Comparison of ENCODE assay signal across 13 mouse cellular contexts in genomic region chr6:101411701-101412100, GRCm38 (mm10).
"Had no signal": no experiment of that assay in that cellular context is flagged by ENCODE, and none has a peak within 500 bp of the region (broad histone marks: within the 10 kb centered on the region; RNA-seq: fewer than 3 reads in every experiment).

No protein-coding gene starts in this region.

- H3K27ac ChIP-seq: layer of hippocampus, adult 2 months; limb, embryonic 10.5 days; liver, embryonic 15.5 days; stomach, postnatal 0 days had no signal

- H3K9ac ChIP-seq: liver, embryonic 15.5 days had no signal

- H3K27me3 ChIP-seq: liver, embryonic 15.5 days had no signal

- H3K4me2 ChIP-seq: liver, embryonic 11.5 days; liver, embryonic 15.5 days had no signal

- H3K4me1 ChIP-seq: limb, embryonic 10.5 days; liver, embryonic 15.5 days had no signal

- H3K9me3 ChIP-seq: limb, embryonic 10.5 days; liver, embryonic 15.5 days had no signal

- H3K36me3 ChIP-seq: limb, embryonic 10.5 days; liver, embryonic 15.5 days had no signal

- DNase-seq: kidney, adult 18-20 months; kidney, postnatal 10 days; kidney, postnatal 4 days; lung, adult 2 months; lung, postnatal 36 days; right cerebral cortex, adult 18-20 months; right cerebral cortex, postnatal 25 days had no signal

- H3K4me3 ChIP-seq: layer of hippocampus, adult 2 months; limb, embryonic 10.5 days; liver, embryonic 15.5 days had no signal

- ATAC-seq: lung, postnatal 0 days had no signal
